Mouse (Mus musculus): ENCODE measurements around the gene Ndufc1.

GRCm38 (mm10) chr3:51434871-51435595, 26.2 kb upstream of the Ndufc1 start:
- no peak for TF ChIP-seq CTCF (IDR thresholded peaks at IDR 0.05; ENCODE audit: low read depth, low read length)
- no peak for TF ChIP-seq POLR2A (IDR thresholded peaks at IDR 0.05; ENCODE audit: borderline replicate concordance, low read depth, low read length)
